Comparison of ENCODE assay signal across 8 mouse cellular contexts in the genomic region with DNA sequence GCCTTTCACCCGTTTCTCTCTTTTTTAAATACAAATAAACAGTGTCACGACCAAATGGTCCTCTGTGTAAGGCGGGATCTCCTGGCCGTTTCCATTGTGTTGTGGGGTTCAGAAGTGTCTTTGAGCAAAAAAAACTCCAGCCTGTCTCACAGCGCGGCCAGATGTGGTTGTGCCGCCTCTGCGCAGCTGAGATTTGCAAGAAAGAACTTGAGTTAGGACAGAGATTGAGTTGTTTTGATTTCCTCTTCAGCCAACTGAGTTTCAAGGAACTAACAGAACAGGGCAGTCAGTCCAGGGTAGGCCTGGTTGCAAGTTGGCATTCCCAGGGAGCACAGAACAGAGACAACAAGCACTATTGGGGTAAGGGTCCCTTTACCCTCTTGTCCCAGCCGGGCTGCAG. TPM values are rescaled to one million over a fixed set of nuclear protein-coding genes. Genes with fewer than 3 reads are reported as not detected.
A peak's percentile ranks its signal among the peaks of the same experiment; 100 is the strongest.
DNase-seq lines count a peak whose midpoint lies in the region; ATAC-seq lines count a peak whose summit lies in the region.

No protein-coding gene starts in this region.

- H3K9ac ChIP-seq in heart, embryonic 13.5 days: peak overlapping the region; percentile 88

- DNase-seq in heart, postnatal 25 days (ENCODE audit: low spot score): no peak
- peak; percentile 40 for DNase-seq in Muller cell, postnatal 12 days (ENCODE audit: inconsistent ontology term)
- DNase-seq in forelimb bud, embryonic 11.5 days (ENCODE audit: low read depth, low spot score): peak; percentile 51
- peak; percentile 51 for DNase-seq in midbrain, embryonic 10.5 days (ENCODE audit: low spot score)
- DNase-seq in frontal cortex, postnatal 10 days (ENCODE audit: low spot score in 2 of 2): no peak
- DNase-seq in cerebellum, adult 9-11 months: no peak
- DNase-seq in adrenal gland, adult 18-20 months (ENCODE audit: low spot score in 2 of 2): no peak

- peaks cover 33% of the 10 kb centered on the region for H3K4me1 ChIP-seq in heart, embryonic 13.5 days
- H3K4me1 ChIP-seq in midbrain, embryonic 10.5 days: peaks cover 84% of the 10 kb centered on the region

- peak overlapping the region; percentile 86 for H3K27ac ChIP-seq in heart, embryonic 13.5 days (replicated peaks)
- peak overlapping the region; percentile 98 for H3K27ac ChIP-seq in midbrain, embryonic 10.5 days (replicated peaks)

- no peaks in the 10 kb centered on the region for H3K9me3 ChIP-seq in heart, embryonic 13.5 days
- H3K9me3 ChIP-seq in midbrain, embryonic 10.5 days (replicated peaks): no peaks in the 10 kb centered on the region; the same call in 1 of the 2 replicates

- peak overlapping the region; percentile 76 for H3K4me3 ChIP-seq in heart, embryonic 13.5 days
- peak overlapping the region; percentile 87 for H3K4me3 ChIP-seq in midbrain, embryonic 10.5 days

- H3K36me3 ChIP-seq in heart, embryonic 13.5 days: no peaks in the 10 kb centered on the region
- peaks cover 76% of the 10 kb centered on the region for H3K36me3 ChIP-seq in midbrain, embryonic 10.5 days

- WGBS in heart, embryonic 13.5 days: 5% methylated on average over 9 of the region's 9 CpGs
- WGBS in midbrain, embryonic 10.5 days: under 1% methylated on average over 9 of the region's 9 CpGs

- peaks cover 72% of the 10 kb centered on the region for H3K27me3 ChIP-seq in heart, embryonic 13.5 days (replicated peaks)
- H3K27me3 ChIP-seq in midbrain, embryonic 10.5 days (ENCODE audit: low read depth, poor library complexity, severe bottlenecking): no peaks in the 10 kb centered on the region; the same call in 1 of the 2 replicates

- peak overlapping the region; percentile 98 for H3K4me2 ChIP-seq in heart, embryonic 13.5 days

- intact Hi-C loops in heart, postnatal 25 days (cut with DNase I): no loop called here

- no peak for ATAC-seq in heart, embryonic 13.5 days (ENCODE audit: extremely low read depth, insufficient number of reproducible peaks, low FRiP score, low TSS enrichment)

RNA-seq across cellular contexts. Expression of a gene that starts 17.1 kb away (rescaled TPM):
- 2.8 and 3.8 TPM in 2 replicates for polyA plus RNA-seq in heart, embryonic 13.5 days (2015; fragmentation: Nextera tagmentation; extraction: Ambion mirVana)
- 10 to 100 TPM; 61.2 to 72.2 TPM for total RNA-seq in heart, postnatal 25 days (2021)
- 51.2 and 65.4 TPM in 2 replicates for polyA plus RNA-seq in midbrain, embryonic 10.5 days (2016; fragmentation: Nextera tagmentation; extraction: Ambion mirVana)
- total RNA-seq in adrenal gland, adult 18-20 months (2021): 10 to 100 TPM in 1 of 2 experiments, 1 to 10 TPM in 1; 8.1 to 12.1 TPM

Comparison
In these comparisons a context has a peak if more than half of its experiments do, and no peak if none do; other contexts are left out.
1. DNase-seq: peak in Muller cell, postnatal 12 days (single experiment), forelimb bud, embryonic 11.5 days (single experiment) and midbrain, embryonic 10.5 days (single experiment); none in heart, postnatal 25 days (single experiment), frontal cortex, postnatal 10 days (0 of 2), cerebellum, adult 9-11 months (single experiment) and adrenal gland, adult 18-20 months (0 of 2).
2. RNA of a gene that starts 17.1 kb away (total RNA-seq): 61.2 to 72.2 TPM in heart, postnatal 25 days; 8.1 to 12.1 TPM in adrenal gland, adult 18-20 months; every median in the first group is over 4 times any median in the second.